Mouse (Mus musculus): ENCODE measurements around the gene Slc37a4. TPM values are rescaled to one million over a fixed set of nuclear protein-coding genes. Genes with fewer than 3 reads are reported as not detected.
A peak's percentile ranks its signal among the peaks of the same experiment; 100 is the strongest.
"Not testable (repeated sequence)": the region's sequence is repeated elsewhere in the genome, so short reads cannot be mapped to it uniquely, and the experiment has no call there.

Slc37a4 gene
- total RNA-seq, 2 experiments from 2014 or later = 25.5 to 27.9 TPM

DNA sequence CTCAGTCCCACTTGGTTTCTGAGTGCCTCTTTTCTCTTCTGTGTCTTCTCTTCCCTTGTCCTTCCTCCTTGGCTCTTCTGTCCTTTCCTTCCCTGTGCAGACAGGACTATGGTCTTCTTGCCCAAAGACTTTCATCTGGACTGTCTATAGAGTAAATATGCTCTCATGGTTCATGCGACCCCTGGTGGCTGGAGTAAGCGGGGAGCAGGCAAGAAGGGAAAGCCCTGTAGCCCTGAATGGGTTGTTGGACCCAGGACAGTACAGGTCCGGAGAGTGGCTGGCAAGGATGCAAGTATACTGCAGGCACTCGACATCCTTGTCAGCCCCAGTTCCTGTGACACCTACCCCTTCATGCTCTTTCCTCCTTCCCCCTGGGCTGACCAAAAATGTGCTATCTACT is 5.2 kb upstream of the Slc37a4 start:
- intact Hi-C loops (cut with DNase I) = loop anchor here (2.0 to 5.0 kb wide), 3 partner anchors 151 to 404 kb away; partner anchors contain the start of gene Ccdc153
- DNase-seq (ENCODE audit: low spot score) = no peak

DNA sequence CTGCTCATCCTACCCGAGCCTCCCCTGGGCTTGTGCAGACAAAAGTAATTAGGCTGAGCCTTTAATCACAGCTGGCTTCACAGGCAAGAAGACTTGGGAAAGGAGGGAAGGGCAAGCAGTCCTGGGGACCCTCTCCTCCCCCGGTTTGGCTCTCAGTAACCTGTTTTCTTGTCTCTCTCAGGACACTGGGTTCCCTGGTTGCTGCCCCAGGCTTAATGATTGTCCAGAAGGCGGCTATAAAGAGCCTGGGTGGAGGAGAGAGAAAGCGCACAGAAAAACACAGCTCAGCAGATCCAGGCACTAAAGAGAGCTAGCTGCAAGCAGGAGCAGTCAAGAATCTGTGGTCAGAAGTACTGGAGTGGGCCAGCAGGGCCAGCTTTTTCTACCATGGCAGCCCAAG is 1.4 kb downstream of the Slc37a4 start:
- intact Hi-C loops (cut with DNase I) = no loop called here
- no peak for DNase-seq (ENCODE audit: low spot score)

DNA sequence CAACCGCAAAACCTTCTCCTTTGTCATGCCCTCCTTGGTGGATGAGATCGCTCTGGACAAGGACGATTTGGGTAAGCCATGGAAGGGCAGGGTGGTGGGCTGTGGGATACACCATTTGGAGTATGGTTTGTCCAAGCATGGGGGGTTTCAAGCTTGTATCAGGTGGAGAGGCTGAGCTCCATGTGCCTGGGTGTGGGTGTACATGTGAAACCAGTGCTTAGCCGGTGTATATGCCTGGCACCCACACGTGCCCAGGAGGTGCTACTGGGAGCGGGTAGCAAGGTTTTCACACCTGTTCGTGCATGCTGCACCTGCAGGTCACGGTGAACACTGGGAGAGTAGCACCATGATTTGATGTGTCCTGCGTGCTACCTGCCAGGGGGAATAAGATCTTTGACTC is 1.9 kb downstream of the Slc37a4 start:
- intact Hi-C loops (cut with DNase I) = no loop called here
- DNase-seq (ENCODE audit: low spot score) = no peak

DNA sequence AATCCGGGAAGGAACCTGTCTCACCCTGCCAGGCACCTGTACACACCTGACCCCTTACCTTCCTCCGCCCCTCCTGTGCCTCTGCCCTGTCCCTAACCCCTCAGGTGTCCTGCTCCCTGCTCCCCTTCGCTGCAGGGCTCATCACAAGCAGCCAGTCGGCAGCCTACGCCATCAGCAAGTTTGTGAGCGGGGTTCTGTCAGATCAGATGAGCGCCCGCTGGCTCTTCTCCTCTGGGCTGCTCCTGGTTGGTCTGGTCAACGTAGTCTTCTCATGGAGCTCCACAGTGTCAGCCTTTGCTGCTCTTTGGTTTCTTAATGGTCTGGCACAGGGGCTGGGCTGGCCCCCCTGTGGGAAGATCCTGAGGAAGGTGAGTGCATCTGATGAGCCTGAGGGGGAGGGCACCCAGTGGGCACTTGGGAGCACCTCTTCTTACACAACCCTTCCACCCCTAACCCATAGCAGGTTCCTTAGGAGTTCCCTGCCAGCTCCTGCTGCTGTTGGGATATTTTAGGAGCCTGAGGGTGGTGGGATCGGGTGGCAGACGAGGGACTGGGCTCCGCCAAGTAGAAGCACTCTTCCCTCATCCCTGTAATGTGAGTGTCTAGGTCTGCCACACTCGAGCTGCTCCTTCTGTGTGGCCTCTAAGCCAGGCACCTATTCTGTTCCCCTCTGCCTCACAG is 2.6 kb downstream of the Slc37a4 start:
- DNase-seq (ENCODE audit: low spot score) = no peak

DNA sequence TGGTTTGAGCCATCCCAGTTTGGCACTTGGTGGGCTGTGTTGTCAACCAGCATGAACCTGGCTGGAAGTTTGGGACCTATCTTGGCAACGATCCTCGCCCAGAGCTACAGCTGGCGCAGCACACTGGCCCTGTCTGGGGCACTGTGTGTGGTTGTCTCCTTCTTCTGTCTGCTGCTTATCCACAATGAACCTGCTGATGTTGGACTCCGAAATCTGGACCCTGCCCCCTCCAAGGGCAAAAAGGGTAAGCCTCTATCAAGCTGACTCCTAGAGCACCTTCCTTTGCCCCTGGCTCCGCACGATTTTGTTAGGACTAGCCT is 3.1 kb downstream of the Slc37a4 start:
- intact Hi-C loops (cut with DNase I) = no loop called here
- no peak for DNase-seq (ENCODE audit: low spot score)

More for the DNA sequence above, 2.6 kb downstream of the Slc37a4 start:
- intact Hi-C loops (cut with DNase I) = no loop called here

DNA sequence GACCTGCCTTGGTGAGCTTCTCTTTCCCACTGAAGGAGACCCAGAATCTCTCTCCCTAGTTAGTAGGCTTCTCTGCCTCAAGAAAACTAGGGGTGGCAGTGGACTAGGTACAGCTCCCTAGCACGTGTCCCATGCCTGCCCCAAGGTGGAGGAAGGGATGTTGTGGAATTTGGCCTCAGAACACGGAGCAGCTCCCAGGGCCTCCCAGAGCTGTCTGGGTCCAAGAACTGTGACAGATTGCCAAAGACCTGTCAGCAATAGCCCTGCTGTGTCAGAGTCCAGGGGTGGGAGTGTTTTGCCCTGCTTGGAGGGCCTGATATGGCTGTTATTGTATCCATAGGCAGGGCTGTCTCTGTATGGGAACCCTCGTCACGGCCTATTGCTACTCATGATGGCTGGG is 4.4 kb downstream of the Slc37a4 start:
- intact Hi-C loops (cut with DNase I) = no loop called here
- no peak for DNase-seq (ENCODE audit: low spot score)

DNA sequence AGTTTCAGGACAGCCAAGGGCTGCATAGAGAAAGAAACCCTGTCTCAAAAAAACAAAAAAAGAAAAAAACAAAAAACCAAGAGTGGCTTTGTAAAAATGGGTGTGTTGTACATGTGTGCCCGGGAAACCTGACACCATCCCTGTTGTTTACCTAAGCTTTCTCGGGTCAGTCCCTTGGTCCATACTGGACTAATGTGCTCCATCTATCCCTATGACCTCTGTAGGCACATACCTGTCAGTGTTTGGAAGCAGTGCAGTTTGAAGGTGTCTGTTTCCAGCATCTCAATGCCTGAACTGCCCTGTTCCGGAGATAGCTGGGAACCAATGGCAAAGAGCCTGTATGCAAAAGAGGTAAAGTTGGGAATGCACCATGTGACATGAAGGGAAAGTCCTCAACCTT is 8.4 kb downstream of the Slc37a4 start:
- no peak for DNase-seq (ENCODE audit: low spot score)
- intact Hi-C loops (cut with DNase I) = no loop called here

DNA sequence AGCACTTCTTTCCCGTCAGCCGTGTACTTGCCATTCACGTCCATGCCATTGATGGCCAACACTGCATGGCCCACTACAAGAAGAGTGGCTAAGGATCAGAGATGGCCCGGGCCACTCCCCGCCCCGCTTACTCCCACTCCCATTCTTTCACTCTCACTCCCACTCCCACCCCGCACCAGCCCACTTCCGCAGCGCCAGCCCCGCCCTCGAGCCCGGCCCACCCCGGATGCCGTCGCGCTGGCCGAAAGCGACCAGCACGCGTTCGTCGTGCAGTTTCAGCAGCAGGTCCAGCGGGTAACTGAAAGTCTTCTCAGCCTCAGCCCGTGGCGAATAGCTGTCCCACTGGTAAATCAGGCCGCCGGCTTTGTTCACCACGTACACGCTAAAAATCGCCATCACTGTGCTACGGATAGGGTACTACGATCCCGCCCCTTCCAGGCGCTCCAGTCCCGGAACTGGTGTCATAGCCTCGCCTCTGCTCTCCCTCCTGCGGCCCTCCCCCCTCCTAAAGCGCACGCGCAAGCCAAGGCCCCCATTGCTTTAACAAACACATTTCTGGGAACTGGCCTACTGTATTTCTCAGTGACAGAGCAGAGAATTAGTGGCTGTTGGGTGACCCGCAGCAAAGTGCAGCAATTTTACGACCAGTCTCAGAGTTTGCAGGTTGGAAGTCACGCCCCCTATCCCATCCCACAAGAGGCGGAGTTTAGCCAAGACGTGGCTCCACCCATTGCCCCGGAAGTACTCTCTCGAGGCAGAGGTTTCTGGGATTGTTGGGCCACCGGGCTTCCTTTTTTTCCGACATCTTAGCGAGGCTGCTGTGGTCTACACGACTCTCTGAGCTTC is 10.5 kb downstream of the Slc37a4 start, which contains the start of the genes Rps25 and Trappc4:
Gene Rps25 (plus strand): TSS at position 234 of the 846 bp plus-strand sequence.
Gene Trappc4 (minus strand): TSS at position 695 of the 846 bp plus-strand sequence.
- DNase-seq (ENCODE audit: low spot score) = peak; percentile 87
- intact Hi-C loops (cut with DNase I) = no loop called here

DNA sequence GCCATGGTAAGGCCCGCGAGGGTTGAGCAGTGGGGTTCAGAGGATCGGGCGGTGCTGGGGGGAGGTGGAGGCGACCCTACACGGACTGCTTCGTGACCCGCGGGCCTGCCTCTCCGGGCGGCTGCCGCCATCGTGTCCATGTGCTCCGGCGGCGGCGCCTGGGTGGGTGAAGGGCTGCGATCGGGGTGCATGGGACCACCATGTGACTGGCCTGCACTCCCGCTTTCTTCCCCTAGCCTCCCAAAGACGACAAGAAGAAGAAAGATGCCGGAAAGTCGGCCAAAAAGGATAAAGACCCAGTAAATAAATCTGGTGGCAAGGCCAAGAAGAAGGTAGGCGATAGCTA is 11.1 kb downstream of the Slc37a4 start:
- intact Hi-C loops (cut with DNase I) = no loop called here

DNA sequence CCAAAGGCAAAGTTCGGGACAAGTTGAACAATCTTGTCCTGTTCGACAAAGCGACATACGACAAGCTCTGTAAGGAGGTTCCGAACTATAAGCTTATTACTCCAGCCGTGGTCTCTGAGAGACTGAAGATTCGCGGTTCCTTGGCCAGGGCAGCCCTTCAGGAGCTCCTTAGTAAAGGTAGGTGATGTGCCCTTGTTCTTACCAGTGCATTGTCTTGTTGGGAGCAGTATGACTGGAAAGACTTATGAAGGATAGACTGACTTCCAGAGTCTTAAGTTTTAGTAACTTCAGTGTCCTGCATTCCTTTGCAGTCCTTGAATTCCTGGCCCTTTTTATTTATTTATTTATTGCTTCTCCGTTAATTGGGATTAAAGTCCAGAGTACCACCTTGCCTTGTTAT is 12.0 kb downstream of the Slc37a4 start:
- DNase-seq (ENCODE audit: low spot score); intact Hi-C loops (cut with DNase I): not testable (repeated sequence)

More for the DNA sequence above, 11.1 kb downstream of the Slc37a4 start:
- DNase-seq (ENCODE audit: low spot score) = no peak

DNA sequence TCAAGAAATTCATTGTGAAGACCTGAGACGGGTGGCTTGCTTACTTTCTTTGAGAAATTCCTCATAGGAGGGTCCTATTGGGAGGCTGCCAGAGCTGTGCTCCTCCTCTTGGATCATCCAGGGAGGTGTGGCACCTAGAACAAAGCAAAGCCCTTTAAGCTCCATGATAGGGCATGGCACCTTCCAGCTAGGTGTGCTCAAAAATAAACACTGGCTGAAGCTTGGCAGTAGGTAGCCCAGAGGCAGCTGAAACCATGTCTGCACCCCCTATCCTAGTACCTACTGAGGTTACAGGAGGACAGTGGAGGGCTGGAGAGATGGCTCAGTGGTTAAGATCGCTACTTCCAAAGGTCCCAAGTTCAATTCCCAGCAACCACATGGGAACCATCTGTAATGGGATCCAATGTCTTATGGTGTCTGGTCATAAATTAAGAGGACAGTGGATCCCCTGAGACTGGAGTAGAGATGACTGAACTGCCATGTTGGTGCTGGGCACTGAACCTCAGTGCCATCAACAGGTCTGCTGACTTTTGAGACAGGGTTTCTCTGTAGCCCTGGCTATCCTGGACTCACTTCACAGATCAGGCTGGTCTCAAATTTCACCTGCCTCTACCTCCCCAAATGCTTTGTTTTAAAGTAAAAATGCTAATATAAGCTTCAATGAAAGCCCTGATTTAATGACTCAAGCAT is 14.1 kb downstream of the Slc37a4 start:
- intact Hi-C loops (cut with DNase I) = no loop called here
- no peak for DNase-seq (ENCODE audit: low spot score)

DNA sequence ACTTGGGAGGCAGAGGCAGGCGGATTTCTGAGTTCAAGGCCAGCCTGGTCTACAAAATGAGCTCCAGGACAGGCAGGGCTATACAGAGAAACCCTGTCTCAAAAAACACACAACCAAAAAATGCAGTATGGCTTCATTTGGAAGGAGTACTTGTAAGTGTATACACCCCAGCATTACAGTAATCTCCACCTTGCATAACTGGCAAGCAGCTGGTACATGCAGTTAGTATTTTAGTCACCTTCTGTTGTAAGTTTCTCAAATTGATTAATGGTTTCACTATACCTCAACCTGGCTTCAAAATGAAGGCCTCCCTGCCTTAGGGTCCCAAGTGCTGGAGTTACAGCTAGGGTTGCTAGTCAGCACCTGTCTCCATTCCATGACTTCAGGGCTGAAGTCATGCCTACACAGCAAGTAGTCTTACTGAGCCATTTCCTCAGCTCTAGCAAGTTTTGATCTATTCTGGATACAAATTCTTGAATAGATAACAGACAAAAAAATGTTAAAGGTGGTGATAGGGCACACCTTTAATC is 15.0 kb downstream of the Slc37a4 start:
- intact Hi-C loops (cut with DNase I) = no loop called here
- DNase-seq (ENCODE audit: low spot score) = no peak

DNA sequence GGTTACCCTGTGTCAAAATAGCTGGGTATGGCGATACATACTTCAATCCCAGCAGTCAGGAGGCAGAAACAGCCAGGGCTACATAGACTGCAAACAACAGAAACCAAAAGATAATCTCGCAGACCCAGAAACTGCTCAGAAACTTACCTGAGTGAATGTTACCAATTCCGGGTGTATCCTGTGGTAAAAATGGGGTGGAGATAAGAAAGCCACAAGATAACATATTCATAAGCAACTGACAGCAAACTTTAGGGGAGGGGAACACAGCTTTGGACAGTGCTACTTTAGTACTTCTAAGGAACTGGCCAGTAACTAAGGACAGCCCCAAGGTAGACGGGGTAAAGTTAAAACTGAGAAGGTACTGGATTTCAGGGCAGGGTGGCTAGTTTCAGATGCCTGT is 15.7 kb downstream of the Slc37a4 start:
- intact Hi-C loops (cut with DNase I) = no loop called here

DNA sequence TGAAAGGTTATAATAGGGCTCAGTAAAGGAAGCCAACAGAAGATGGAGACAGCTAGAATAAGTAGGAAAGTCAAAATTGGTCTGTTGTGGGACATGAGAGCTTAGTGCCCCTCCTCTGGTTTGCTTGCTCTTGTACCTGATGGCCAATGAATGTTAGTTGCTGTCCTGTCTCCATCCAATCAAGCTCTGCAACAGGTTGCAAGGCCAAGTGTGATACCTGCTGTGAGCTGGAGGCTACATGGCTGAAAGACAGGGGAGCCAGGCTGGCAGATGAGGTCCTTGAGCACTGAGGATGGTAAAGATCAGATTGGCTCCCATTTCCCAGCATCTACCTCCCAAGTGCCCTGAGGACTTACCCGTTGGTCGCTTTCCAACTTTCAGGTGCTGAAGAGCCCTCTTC is 16.1 kb downstream of the Slc37a4 start:
- intact Hi-C loops (cut with DNase I) = no loop called here
- no peak for DNase-seq (ENCODE audit: low spot score)

More for the DNA sequence above, 15.7 kb downstream of the Slc37a4 start:
- DNase-seq (ENCODE audit: low spot score) = no peak

DNA sequence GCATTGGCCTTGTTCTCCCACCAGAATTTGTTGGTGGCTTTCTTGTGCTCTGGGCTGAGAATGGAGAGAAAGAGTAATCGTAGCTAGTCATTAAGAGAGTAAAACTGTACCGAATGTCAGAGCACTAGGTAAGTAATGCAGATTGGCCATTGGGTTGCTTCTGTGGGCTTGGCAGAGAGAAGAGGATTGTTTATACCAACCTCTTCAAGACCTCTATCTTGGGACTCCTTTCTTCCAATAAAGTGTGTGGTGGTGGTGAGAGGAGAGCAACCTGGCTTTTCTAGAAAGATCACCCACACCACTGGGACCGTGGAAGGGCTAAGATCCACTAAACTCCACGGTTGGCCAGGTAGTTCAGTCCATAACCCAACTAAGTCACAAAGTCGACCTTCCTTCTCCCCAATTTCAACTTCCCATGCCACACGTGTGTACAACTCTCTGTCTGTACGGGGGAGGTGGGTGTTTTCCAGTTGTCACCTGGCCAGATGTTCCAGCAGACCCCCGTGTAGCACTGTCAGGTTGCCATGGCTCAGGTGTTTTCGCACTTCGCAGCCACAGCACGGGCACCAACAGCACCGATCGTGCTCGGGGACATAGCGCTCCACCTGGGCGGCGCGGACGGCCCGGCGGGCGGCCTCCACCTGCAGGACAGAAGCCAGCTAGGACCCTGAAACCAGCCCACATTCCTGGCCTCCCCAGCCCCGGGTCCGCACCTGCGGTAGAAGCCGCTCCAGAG is 20.7 kb downstream of the Slc37a4 start:
- no peak for DNase-seq (ENCODE audit: low spot score)
- intact Hi-C loops (cut with DNase I) = no loop called here

DNA sequence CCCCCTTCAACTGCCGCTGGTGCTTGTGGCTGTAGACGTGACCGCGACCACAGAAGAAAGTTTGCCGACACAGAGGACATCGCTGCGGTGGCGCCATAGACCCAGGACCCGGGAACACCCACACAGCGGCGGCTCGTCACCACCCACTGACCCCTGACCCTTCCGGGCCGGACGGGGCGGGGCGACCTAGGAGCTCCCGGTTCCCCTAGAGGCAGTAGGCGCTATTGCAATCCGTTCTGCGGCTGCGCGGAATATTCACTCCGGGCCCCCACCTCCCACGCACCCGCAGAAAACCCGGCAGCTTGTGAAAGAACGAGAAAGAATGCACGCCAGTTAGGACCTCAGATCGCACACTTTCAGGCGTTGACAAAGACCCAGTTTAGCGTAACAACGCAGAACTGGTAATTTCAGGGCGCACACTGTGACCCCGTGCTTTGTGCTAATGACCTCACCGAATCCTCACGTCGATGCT is 21.3 kb downstream of the Slc37a4 start:
- DNase-seq (ENCODE audit: low spot score) = peak; percentile 89
- intact Hi-C loops (cut with DNase I) = no loop called here

DNA sequence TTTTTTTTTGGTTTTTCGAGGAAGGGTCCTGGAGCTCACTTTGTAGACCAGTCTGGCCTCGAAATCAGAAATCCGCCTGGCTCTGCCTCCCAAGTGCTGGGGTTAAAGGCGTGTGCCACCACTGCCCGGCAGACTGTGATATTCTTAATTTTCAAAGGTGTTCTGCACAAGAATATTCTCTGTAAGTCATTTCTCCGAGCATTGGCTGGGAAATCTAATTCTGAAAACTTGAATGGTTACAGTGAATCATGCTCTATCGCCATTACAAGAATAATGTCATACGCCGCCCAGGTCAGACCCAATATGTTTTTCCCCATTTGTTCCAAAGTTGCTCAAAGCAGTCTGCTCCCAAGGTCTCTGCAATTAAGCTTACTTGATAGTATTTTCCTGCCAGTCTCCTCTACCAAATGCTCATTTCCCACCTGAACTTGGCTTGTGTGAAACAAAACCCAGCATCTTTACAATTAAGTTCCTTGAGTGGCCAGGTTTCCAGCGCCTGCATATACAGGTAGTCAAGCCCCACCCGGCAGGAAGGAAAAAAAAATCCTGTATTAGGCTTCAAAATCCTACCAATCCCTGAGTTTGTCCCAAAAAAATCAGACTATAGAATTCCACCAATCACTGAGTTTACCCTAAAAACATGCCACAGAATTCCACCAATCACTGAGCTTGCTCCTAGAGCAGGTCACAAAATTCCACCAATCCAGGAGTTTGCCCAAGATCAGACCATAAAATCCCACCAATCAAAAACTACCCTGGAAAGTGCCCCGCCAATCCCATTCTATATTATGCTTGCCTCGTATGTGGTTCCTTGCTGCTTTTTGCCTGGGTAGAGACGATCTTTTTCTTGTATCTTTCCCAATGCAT is 22.1 kb downstream of the Slc37a4 start, which contains the start of gene Ccdc84:
Gene Ccdc84 (minus strand): TSS at position 51 of the 867 bp plus-strand sequence.
- intact Hi-C loops (cut with DNase I) = no loop called here
- DNase-seq (ENCODE audit: low spot score) = no peak

DNA sequence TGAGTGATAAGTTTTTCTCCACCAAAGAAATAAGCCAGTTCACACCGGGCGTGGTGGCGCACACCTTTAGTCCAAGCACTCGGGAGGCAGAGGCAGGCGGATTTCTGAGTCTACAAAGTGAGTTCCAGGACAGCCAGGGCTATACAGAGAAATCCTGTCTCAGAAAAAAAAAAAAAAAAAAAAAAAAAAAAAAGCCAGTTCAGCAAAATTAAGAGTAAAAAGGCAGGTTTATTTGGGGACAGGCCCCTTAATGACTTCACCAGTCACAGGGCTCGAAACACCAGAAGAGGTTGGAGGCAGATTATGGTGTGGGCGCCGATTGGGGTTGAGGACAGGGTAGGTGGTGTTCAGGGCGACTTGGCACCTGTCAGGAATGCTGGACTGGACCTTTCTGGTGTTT is 23.1 kb downstream of the Slc37a4 start:
- intact Hi-C loops (cut with DNase I) = not testable (repeated sequence)

More for the DNA sequence above, 23.1 kb downstream of the Slc37a4 start:
- not testable (repeated sequence) for DNase-seq (ENCODE audit: low spot score)

All from heart, postnatal 25 days (tissue).